Mouse (Mus musculus): ENCODE measurements at regions not wholly inside any gene's neighbourhood (a gene's known extent, or its start where the extent isn't known, plus 50 kb on each side); places are given as distances from the start of the nearest gene placed in this dataset.

- Histone ChIP-seq H3K4me3 (no peak overlapping the region), H3K4me1 (no peaks in the 10 kb centered on the region), H3K27ac (no peak overlapping the region), H3K9me3 (no peaks in the 10 kb centered on the region), H3K36me3 (no peaks in the 10 kb centered on the region), H3K27me3 (ENCODE audit: insufficient read depth, poor library complexity, severe bottlenecking) (no peaks in the 10 kb centered on the region)
- DNase-seq (ENCODE audit: low spot score): no peak
- 92% methylated on average over 6 of the region's 6 CpGs for WGBS
Measured at GRCm38 (mm10) chr12:9091951-9092350, 62.2 kb downstream of the Ttc32 start.

GRCm38 (mm10) chr12:9095061-9095460 is 65.3 kb downstream of the Ttc32 start:
- no peaks in the 10 kb centered on the region for H3K9me3 ChIP-seq
- H3K27ac ChIP-seq: no peak overlapping the region
- no peaks in the 10 kb centered on the region for H3K27me3 ChIP-seq (ENCODE audit: insufficient read depth, poor library complexity, severe bottlenecking)
- no peaks in the 10 kb centered on the region for H3K4me1 ChIP-seq
- H3K36me3 ChIP-seq: no peaks in the 10 kb centered on the region
- DNase-seq (ENCODE audit: low spot score): no peak
- H3K4me3 ChIP-seq: no peak overlapping the region

DNA sequence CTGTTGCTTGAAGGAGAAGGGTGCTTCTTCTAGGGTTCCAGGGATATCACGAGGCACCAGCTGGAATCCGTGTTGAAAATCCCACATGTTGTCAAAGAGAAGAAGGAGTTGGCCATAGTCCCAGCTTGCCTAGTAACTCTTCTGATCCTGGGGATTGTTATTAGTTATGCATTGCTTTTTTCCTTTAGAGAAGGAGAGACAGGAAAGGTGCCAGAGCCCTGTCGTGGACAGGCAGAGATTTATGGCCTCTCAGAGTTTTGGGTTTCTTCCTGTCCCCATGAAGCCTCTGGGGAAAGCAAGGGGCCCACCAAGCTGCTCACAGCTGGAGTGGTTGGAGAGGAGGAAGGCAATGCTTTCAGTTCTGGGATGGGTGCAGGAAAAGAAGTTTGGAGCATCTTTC is 76.6 kb downstream of the Ttc32 start:
- H3K27me3 ChIP-seq (ENCODE audit: insufficient read depth, poor library complexity, severe bottlenecking): no peaks in the 10 kb centered on the region
- DNase-seq (ENCODE audit: low spot score): no peak
- H3K36me3 ChIP-seq: no peaks in the 10 kb centered on the region
- no peaks in the 10 kb centered on the region for H3K4me1 ChIP-seq
- no peak overlapping the region for H3K27ac ChIP-seq
- WGBS: 56% methylated on average over 3 of the region's 3 CpGs
- H3K4me3 ChIP-seq: no peak overlapping the region
- no peaks in the 10 kb centered on the region for H3K9me3 ChIP-seq

DNA sequence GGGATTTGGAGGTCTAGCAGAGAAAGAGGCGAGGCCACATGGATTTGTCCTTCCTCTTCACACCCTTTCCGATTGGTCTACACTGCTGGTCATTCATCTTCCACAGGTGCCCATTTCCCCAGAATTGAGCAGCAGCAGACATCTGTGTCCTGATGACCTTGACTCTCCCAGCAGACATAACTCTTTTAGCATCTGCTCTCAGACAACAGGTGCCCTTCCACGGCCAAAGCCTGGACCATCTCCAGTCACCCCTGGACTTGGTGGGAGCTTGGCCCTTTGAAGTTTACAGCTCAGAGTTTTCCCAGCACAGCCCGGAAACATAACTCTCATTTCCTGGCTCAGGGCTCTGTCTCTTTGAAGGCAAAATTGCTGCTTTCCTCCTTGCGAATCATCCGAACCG is 80.0 kb downstream of the Ttc32 start:
- no peak for DNase-seq (ENCODE audit: low spot score)
- H3K27me3 ChIP-seq (ENCODE audit: insufficient read depth, poor library complexity, severe bottlenecking): no peaks in the 10 kb centered on the region
- WGBS: 81% methylated on average over 7 of the region's 7 CpGs
- no peaks in the 10 kb centered on the region for H3K36me3 ChIP-seq
- H3K4me3 ChIP-seq: no peak overlapping the region
- H3K27ac ChIP-seq: no peak overlapping the region
- H3K4me1 ChIP-seq: no peaks in the 10 kb centered on the region
- H3K9me3 ChIP-seq: no peaks in the 10 kb centered on the region

GRCm38 (mm10) chr12:9112161-9112674 is 82.4 kb downstream of the Ttc32 start:
- Histone ChIP-seq H3K36me3 (no peaks in the 10 kb centered on the region), H3K4me1 (no peaks in the 10 kb centered on the region), H3K9me3 (no peaks in the 10 kb centered on the region; the same call in 1 of the 2 replicates), H3K4me3 (no peak overlapping the region), H3K27me3 (ENCODE audit: insufficient read depth, poor library complexity, severe bottlenecking) (no peaks in the 10 kb centered on the region), H3K27ac (no peak overlapping the region)
- DNase-seq (ENCODE audit: low spot score): no peak
- 63% methylated on average over 3 of the region's 3 CpGs for WGBS

DNA sequence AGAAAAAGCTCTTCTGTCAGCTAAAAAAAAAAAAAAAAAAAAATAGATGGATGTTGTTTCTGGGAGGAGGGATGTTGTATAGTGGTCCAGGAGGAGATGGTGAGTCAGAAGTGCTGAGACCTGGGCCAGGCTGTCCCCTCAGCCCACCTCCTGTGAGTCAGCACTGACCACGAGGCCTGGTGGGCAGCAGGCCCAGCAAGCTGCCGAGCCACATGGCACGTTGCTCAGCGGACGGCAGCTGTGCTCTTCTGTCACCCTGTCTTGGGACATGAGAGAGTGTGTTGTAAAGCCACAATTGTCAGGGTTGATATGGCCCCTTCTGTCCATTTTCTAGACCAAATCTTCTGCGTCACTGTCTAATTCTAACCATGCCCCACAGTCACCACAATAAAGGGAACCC is 83.9 kb downstream of the Ttc32 start:
- Histone ChIP-seq H3K27me3 (ENCODE audit: insufficient read depth, poor library complexity, severe bottlenecking) (no peaks in the 10 kb centered on the region), H3K4me3 (no peak overlapping the region), H3K9me3 (no peaks in the 10 kb centered on the region; the same call in 1 of the 2 replicates), H3K27ac (no peak overlapping the region), H3K36me3 (no peaks in the 10 kb centered on the region), H3K4me1 (no peaks in the 10 kb centered on the region)
- 74% methylated on average over 6 of the region's 6 CpGs for WGBS
- no peak for DNase-seq (ENCODE audit: low spot score)

- no peak for DNase-seq (ENCODE audit: low spot score)
- Histone ChIP-seq H3K9me3 (no peaks in the 10 kb centered on the region; the same call in 1 of the 2 replicates), H3K36me3 (no peaks in the 10 kb centered on the region), H3K27me3 (ENCODE audit: insufficient read depth, poor library complexity, severe bottlenecking) (no peaks in the 10 kb centered on the region), H3K4me1 (no peaks in the 10 kb centered on the region), H3K4me3 (no peak overlapping the region), H3K27ac (no peak overlapping the region)
- WGBS: 67% methylated on average over 1 of the region's 1 CpGs
Measured at GRCm38 (mm10) chr12:9114061-9114460, 84.3 kb downstream of the Ttc32 start.

DNA sequence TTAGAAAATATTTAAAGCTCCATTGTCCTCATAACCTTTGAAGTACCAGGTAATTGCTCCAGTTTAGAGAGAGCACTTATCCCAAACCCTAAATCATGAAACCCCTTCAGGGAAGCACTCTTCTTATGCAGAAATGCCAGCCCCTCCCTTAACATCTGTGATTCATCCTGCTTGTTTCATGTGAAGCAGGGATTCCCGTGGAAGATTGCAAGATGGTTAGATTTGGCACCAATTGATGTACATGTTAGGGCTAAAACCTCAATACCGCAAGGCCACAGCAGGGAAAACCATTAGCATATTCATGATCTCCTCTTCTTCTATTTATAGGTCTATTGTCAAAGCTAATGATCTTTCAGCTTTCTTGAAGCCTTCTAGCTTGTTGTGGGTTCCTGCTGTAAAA is 88.8 kb downstream of the Ttc32 start:
- Histone ChIP-seq H3K9me3 (no peaks in the 10 kb centered on the region; the same call in 1 of the 2 replicates), H3K36me3 (no peaks in the 10 kb centered on the region), H3K4me1 (no peaks in the 10 kb centered on the region), H3K27ac (no peak overlapping the region), H3K27me3 (ENCODE audit: insufficient read depth, poor library complexity, severe bottlenecking) (no peaks in the 10 kb centered on the region), H3K4me3 (no peak overlapping the region)
- WGBS: 63% methylated on average over 2 of the region's 2 CpGs
- DNase-seq (ENCODE audit: low spot score): no peak

- Histone ChIP-seq H3K27ac (peak overlapping the region; percentile 31; the same call in 1 of the 2 replicates), H3K9me3 (no peaks in the 10 kb centered on the region), H3K4me1 (peaks cover 40% of the 10 kb centered on the region), H3K36me3 (no peaks in the 10 kb centered on the region), H3K27me3 (ENCODE audit: insufficient read depth, poor library complexity, severe bottlenecking) (no peaks in the 10 kb centered on the region), H3K4me3 (no peak overlapping the region)
- 73% methylated on average over 10 of the region's 10 CpGs for WGBS
- no peak for DNase-seq (ENCODE audit: low spot score)
Measured at GRCm38 (mm10) chr12:9127931-9128550, 98.2 kb downstream of the Ttc32 start.

DNA sequence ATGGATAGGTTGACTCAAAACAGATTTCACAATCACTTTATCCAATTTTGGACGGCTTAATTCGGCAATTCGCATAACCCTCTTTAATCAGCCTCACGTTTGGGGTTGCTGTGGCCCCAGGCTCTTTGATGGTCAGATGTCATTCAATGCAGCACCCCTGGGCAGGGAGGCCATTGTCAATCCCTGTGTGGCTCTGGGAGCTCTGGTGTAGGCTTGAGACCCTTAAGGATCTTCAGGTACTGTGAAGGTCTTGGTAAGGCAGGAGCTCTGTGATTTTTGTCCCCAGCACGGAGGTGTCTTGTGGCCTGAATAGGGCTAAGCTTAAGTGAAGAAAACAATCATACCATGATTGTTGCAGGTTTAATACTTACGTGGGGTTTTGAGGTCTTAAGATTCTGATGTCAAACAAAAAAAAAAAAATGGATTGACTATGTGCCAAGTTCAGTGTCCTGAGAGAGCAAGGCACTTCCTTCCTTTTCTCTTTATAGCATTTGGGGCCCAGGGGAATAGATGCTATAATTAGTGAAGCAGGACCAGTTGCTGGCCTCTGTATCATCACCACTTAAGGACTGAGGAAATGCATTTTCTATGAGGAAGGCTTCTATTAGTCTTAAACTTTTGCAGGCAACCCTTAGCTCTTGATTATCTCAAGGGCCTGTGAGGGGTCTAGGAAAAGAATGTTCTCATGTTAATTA is 98.9 kb downstream of the Ttc32 start:
- H3K27me3 ChIP-seq (ENCODE audit: insufficient read depth, poor library complexity, severe bottlenecking): no peaks in the 10 kb centered on the region
- no peak for DNase-seq (ENCODE audit: low spot score)
- no peaks in the 10 kb centered on the region for H3K9me3 ChIP-seq

DNA sequence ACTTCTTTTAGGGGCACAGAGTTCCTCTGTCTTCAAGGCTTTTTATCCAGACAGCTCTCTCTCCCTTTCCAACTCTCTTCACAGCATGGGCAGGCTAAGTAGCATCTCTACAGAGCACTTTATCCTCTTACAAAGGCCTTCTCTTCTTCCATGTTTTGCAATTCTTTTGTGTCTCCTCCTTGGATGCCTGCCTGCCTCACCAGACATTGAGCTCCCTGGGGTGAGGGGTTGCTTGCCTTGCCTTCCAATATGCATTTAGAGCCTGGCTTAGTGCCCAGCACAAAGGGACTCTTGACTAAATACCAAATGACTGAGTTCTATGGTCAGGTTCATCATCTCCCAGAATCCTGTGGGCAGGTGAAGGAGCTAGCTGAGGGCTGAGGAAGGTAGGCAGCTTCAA is 102.8 kb downstream of the Ttc32 start:
- Histone ChIP-seq H3K27ac (no peak overlapping the region), H3K4me1 (peaks cover 14% of the 10 kb centered on the region), H3K9me3 (no peaks in the 10 kb centered on the region), H3K4me3 (no peak overlapping the region), H3K27me3 (ENCODE audit: insufficient read depth, poor library complexity, severe bottlenecking) (no peaks in the 10 kb centered on the region), H3K36me3 (no peaks in the 10 kb centered on the region)
- no peak for DNase-seq (ENCODE audit: low spot score)

More for the DNA sequence above, 98.9 kb downstream of the Ttc32 start:
- H3K4me1 ChIP-seq: peaks cover 40% of the 10 kb centered on the region
- 74% methylated on average over 6 of the region's 6 CpGs for WGBS
- H3K36me3 ChIP-seq: no peaks in the 10 kb centered on the region
- H3K27ac ChIP-seq: peak overlapping the region; percentile 38
- no peak overlapping the region for H3K4me3 ChIP-seq

GRCm38 (mm10) chr12:9133890-9134870 is 104.4 kb downstream of the Ttc32 start:
- DNase-seq (ENCODE audit: low spot score): no peak
- H3K27ac ChIP-seq: no peak overlapping the region
- no peak overlapping the region for H3K4me3 ChIP-seq
- 84% methylated on average over 7 of the region's 7 CpGs for WGBS
- H3K27me3 ChIP-seq (ENCODE audit: insufficient read depth, poor library complexity, severe bottlenecking): no peaks in the 10 kb centered on the region
- no peaks in the 10 kb centered on the region for H3K36me3 ChIP-seq
- H3K9me3 ChIP-seq: no peaks in the 10 kb centered on the region
- H3K4me1 ChIP-seq: peaks cover 4% of the 10 kb centered on the region

DNA sequence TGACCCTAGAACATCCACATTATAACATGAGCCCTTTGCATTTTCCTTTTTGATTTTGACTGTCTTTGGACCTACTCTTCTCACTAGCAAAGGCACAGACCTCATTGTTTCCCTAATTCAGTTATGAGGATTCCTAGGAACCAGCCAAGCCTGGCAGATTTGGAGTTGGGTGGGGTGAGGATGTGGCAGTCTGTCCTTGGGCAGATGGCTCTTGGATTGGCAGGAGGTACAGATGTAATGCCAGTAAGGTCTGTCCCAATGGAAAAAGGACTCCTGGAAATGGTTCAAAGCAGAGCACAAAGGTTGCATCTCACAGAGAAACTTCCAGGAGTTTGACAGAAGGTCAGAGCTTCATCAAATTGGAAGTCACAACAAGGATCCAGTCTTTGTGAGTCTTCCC is 121.2 kb downstream of the Ttc32 start:
- H3K36me3 ChIP-seq: no peaks in the 10 kb centered on the region
- no peak overlapping the region for H3K4me3 ChIP-seq
- H3K27ac ChIP-seq: no peak overlapping the region
- DNase-seq (ENCODE audit: low spot score): no peak
- H3K27me3 ChIP-seq (ENCODE audit: insufficient read depth, poor library complexity, severe bottlenecking): no peaks in the 10 kb centered on the region
- H3K9me3 ChIP-seq: no peaks in the 10 kb centered on the region
- no peaks in the 10 kb centered on the region for H3K4me1 ChIP-seq
